Mouse (Mus musculus): ENCODE measurements around the gene Pik3r6.

DNA sequence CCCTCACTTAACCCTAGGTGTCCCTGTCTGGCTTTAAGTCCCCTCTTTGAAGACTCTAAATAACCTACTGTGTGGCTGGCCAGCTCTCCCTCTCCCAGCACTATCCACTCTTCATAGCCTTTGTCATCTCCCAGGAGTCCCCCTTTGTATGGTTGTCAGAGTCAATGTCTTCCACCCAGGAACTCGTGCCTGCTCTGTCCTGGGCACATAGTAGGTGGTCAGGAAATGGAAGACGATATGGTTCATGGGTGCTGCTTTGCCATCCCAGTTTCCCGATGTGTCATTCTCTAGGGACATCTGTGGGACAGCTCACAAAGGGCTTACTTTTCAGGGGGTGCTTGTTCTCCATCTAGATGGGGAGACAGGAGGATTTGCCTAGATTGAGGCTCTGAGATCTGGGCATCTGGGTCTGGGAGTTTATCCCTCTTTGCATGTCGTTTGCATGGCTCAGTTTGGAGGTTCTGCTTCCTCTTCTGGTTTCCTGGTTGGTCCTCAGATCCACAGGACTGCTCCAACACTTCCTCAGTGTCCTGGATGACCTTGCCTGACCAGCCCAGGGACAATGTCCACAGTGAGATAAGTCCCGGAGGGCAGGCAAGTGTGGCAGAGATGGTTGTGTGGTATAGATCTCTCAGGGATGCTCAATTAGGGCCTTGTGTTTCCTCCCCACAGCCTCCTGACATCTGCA, 30.5 kb upstream of the Pik3r6 start:
- TF ChIP-seq EP300 (optimal IDR thresholded peaks at IDR 0.05) (no peak), CTCF (IDR thresholded peaks at IDR 0.05; ENCODE audit: low read depth) (no peak)
